In genomic region chr8:84489223-84489622, GRCm38 (mm10) we compare ENCODE assay signal across 13 mouse cellular contexts.
A peak's percentile ranks its signal among the peaks of the same experiment; 100 is the strongest.
DNase-seq lines count a peak whose midpoint lies in the region.
"Had no signal": no experiment of that assay in that cellular context is flagged by ENCODE, and none has a peak within 500 bp of the region (broad histone marks: within the 10 kb centered on the region; RNA-seq: fewer than 3 reads in every experiment).

No protein-coding gene starts in this region.

- peak; percentile 82 for DNase-seq in cerebellum, adult 11-12 months
- no peak for DNase-seq in cerebellum, postnatal 4 days (ENCODE audit: low spot score in 2 of 2)
- DNase-seq in brain, adult 2 months (ENCODE audit: low read depth, low spot score) = peak; percentile 81
- DNase-seq in cerebellum, adult 8-10 months = peak; percentile 64
- peak; percentile 70 to 74 for DNase-seq in cerebellum, postnatal 14 days
- no peak for DNase-seq in neural tube, embryonic 10.5 days (ENCODE audit: extremely low spot score, low spot score)
- DNase-seq in heart, postnatal 36 days = no peak
- DNase-seq in heart, postnatal 10 days = no peak
- DNase-seq: adrenal gland, postnatal 10 days; gastrocnemius, postnatal 10 days; heart, adult 18-20 months; heart, postnatal 14 days; kidney, adult 2 months had no signal

- intact Hi-C loops in heart, postnatal 36 days (cut with DNase I) = no loop called here
- intact Hi-C loops in heart, postnatal 10 days (cut with DNase I) = no loop called here

Comparison
In these comparisons a context has a peak if more than half of its experiments do, and no peak if none do; other contexts are left out.
1. DNase-seq: peak in cerebellum, adult 11-12 months (single experiment), brain, adult 2 months (single experiment), cerebellum, adult 8-10 months (single experiment) and cerebellum, postnatal 14 days (2 of 2); none in cerebellum, postnatal 4 days (0 of 2), neural tube, embryonic 10.5 days (single experiment), heart, postnatal 36 days (0 of 2) and heart, postnatal 10 days (0 of 2).